Mouse (Mus musculus) c-Kit-positive CD71-positive TER-119-positive erythroid progenitor cells, embryonic 14.5 days (primary cell): ENCODE data around the gene Ift88.

Source experiments
- DNase-seq: peaks from one replicate; pipeline ENCODE4 v3.0.0-alpha.2; 2013; ENCODE audit warnings: low spot score

Ift88 gene

DNA sequence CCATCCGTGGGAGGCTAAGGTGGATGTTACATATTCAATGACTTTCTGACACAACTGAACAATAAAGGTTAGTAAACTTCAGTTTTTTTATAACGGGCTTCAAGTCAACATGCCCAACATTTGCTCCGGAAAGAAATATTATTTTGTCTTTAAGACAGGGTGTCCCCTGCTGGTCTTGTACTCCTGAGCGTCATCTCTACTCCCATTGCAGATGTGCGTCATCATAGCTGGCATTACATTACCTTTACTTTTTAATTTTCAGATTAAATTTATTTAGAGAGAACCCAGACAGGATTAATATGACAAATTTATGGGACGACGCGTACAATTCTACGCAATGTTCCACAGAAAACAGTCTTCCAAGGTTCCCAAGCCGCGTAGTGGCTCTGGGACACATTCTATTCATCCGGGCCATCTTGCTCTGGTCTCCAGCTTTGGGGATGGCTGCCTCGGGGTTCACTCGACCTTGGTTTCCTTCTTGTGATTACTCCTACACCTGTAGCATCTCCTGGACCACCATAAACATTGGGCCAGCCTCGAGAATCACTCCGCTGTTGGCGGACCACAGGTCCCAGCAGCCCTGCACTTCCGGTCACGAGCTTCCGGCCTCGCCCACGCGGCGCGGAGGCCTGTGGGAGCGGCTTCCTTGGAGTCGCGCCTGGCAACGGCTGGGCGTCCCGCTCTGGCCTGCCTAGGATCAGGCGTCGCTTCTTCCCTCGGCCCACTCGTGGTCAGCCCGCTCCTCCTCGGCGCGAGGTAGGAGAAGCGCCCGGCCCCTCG, at the start of gene Ift88:
Gene Ift88, plus strand, starts transcription at position 631 of the 780 bp plus-strand sequence.
- DNase-seq = peak; percentile 76

DNA sequence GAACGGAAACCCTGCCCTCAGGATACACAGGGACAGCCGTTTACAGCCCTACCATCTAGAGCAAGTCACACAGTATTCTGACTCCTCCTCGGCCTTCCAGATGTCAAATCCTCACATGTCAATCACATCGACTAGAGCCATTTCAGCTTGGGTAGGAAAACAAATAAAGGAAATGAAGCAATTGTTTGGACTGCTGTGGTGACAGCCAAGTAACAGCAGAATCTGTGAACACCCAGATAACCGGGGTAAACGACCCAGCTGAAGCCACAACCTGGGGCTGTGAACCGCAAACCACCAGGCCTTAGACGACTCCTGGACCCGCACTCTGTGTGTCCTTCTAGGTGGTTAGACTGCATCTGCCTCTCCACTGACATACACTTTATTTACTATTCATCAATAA, 48.7 kb upstream of the Ift88 start:
- DNase-seq = no peak

DNA sequence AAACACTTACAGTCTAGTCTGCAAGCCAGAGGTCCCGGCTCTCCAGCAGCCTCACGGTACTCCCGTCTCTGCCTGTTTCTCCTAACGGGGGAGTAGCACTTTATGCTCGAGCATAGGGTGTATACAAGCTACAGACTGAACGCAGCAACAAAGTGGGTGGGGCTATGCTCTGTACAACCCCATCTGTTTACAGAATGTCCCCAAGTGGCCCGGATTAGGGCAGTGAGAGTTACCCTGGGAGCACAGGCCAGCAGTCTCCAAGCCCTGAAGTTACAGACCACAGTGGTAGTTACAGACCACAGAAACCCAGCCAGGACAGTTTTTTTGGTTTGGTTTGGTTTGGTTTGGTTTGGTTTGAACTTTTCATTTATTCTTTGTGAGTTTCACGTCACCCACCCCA, 47.8 kb upstream of the Ift88 start:
- DNase-seq = no peak

DNA sequence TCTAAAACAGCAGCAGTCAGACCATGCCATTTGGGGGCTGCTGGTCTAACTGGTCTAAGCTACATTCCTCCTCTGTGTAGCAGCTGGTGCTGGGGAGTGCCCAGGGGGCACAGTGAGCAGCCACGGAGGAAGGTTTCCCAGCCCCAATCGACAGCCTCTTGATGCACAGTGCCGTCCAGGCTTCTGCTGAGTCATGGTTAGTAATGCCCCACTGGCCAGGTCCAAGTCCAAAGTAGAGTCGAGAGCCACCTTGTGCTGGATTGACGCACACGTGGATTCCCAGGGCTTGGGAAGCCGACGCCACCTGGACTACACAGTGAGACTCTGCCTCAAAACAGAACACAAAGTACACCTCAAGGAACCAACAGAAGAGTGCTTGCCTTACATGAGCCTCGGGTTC, 46.9 kb upstream of the Ift88 start:
- DNase-seq = no peak

DNA sequence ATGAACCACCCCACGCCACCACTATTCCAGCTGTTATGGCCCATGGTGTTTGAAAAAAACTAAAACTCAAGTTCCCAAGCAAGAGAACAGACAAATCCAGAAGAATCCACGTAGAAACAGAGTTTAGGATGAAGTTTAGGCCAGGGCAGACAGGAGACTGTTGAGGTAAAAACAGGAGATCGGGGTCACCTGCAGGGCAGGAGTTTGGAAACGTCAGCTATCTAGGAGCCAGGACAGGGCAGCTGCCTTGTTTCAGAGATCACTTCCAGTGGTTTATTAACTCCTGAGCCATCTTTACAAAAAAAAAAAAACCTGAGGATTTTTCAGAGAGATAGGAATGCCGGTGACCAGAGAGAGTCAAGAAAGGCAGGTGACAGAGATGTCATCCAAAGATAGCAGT, 46.3 kb upstream of the Ift88 start:
- no peak for DNase-seq

DNA sequence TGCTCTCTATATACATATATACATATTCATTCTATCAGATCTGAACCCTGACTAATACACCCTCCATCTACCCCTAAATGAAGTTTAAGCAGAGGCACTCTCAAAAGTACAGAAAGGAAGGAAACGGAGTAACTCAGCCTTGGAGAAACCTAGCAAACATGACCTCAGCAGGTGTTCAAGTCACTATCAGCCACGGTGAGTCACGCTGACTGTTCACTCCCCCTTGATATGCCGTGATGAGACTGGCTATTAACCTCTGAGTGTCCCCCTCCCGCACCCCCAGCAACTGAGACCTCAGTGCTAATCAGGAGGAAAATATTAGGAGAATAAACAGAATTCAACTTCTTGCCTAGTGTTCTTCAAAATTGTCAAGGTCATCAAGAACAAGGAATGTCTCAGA, 38.2 kb upstream of the Ift88 start:
- DNase-seq = no peak

DNA sequence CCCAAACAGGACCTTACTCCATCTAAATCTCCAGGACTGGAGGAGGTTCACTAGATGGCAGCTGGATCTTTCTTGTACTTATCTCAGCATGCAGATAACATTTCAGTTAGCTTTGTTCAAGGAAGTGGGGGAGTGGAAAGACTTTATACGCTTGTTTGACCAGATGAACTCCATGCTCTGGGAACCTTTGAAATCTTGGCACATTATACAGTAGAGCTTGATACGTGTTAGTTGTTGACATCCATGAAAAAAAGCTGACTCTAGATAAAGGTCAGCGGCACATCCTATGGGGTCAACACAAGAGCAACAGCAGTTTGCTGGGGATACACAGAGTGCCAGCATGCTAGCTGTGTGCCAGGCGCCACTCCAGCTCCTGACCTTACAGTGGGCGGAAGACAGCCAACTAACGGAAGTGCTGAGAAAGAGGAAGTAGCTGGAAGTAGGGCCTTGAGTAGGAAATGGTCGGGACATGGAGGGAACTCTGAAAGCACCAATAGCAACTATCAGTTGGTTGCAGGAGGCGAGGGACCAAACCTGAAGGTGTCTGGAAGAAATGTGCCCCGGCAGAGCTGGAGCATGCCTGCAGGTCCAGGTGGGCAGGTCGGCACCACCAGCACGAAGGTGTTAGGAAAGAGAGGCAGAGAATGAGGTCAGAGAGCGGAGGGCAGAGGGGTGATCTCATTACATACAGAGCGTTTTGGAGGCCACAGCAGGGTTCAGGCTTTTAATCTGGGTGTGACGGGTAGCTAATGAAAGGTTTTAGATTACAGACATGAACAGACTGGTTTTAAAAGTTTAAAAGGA, 36.9 kb upstream of the Ift88 start:
- no peak for DNase-seq

DNA sequence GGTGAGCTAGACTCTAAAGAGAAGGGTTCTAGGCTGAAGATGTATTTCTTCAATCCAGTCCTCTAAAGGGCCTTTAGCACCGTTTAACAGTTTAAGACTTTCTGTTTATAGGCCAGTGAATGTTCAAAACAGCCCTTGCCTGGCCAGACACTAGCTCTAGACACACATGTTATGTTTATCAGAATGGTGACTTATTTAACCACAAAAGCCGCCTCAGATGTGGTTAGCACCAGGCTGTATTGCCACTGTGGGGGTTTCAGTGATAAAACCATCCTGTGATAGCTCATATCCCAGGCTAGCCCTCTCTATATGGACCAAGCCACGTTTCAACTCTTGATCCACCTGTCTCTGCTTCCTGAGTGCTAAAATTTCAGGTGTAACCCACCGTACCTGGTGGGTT, 32.2 kb upstream of the Ift88 start:
- no peak for DNase-seq

DNA sequence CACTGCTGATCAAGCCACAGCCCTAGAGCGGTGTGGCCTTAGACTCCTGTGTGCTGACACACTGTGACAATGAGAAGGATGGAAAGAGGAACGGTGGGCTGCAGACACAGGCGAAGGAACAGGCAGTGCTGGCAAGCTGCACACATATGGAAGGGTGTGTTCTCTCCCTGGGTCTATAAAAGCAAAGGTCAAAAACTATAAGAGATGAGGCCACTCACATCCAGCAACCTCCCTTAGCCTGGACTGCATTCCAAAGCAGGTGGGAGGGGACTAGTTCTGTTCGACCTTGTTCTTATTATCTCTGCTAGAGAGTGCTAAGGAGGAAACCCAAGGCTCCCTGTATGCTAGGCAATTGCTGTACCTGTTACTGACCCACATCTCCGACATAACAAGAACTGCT, 31.6 kb upstream of the Ift88 start:
- DNase-seq = no peak

DNA sequence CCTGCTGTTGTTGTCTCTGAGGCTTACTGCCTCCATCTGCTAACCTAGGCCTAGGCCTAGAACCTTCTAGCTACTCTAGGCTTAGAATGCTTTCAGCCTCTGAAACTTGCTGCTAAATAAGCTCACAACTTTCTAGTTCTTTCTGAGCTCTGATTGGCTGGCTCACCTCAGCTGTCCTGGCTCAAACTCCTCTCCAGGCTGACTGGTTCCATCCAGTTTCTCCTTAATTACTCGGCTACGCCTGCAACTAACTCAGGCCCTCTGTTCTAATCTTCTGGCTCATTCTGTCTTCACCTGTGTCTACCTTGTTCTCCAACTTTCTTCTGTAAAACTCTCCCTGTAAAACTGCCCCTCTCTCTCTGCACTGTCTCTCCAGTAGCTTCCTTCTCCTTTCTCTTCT, 28.4 kb upstream of the Ift88 start:
- no peak for DNase-seq

DNA sequence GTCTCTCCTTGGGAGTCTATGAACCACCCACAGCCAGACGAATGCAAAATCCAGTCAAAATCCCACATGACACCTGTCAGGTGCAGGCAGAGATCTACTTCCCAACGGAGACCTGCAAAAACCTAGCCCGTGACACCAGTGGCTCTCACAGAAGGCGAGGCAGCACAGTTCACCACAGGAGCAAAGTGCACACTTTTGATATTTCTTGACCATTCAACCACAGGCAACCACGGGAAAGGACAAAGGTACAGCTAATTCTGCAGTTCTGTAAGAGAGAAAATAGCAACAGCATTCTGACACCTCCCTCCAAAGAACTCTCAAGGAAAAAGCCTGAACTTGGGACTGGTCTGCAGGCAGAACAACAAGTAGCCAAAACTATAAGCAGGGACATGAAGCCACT, 26.6 kb upstream of the Ift88 start:
- no peak for DNase-seq

DNA sequence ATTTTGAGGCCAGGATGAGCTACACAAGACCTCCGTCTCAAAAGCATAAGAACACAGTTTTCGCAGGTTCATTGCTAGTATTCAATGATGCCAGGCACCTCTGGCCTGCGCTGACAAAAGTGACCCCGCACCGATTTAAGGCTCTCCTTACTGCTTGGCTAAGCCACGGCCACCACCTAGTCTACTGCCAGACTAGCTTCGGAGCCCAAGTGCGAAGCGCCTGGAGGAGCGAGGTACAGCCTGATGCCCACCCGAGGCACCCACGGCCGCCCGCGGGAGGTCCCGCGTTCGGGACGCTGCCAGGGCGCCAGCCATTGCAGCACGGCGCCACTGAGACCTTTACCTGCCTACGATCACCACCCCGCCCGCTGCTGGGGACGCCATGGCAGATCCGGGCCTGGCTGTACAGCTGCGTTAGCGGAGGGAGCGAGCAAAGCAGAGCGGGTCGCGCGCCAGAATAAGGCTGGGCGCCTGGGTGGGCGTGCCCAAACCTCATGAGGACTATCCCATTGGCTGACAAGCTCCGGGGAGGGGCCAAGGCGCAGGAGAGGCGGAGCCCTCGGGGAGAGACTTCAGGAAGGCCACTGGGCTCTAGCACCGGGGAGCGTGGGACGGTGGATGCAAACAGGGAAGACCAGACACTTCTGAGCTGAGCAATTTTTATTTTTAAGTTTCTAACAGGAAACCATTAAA, 25.7 kb upstream of the Ift88 start, which contains the start of gene Cryl1:
Gene Cryl1, minus strand, starts transcription at position 465 of the 693 bp plus-strand sequence.
- peak; percentile 94 for DNase-seq

DNA sequence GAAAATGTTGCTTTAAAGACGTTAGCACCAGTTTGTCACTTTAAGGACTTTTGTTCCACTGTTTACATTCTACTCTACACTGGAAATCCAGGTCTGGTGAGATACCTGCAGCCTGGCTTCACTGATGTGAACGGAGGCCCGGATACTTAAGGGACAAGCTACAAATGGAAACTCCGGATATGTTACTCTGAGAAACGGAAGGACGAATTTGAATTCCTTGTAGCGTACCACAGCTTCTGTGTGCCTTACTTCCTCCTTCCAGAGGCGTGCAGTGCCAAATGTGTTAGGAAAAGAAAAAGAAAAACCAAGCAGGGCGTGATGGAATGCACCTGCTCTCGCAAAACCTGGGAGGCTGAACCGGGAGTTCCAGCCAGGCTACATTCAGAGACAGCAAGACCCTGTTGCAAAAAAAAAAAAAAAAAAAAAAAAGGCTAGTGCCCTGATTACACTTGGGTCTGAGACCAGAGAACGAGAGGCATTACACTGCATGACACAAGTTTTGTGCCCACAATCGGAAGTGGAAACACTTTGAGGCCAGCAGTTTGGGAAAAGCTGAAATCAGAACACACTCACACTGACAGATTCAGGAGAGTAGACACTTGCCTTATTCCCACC, 24.9 kb upstream of the Ift88 start:
- DNase-seq = no peak

DNA sequence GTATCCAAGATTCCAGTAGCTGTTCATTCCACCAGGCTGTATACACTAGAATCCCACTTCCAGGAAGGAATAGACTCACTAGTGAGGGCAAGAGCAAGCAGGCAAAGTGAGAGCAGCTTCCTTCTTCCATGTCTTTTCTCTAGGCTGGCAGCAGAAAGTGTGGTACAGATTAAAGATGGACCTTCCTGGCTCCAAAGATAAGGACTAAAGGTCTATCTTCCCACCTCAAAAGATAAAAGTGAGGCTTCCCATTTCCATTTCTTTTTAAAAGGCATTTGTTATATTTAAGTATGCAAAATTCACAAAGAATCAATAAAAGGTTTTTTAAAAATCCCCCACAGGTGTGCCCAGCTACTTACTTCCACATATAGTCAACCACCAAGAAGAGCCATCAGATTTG, 21.0 kb upstream of the Ift88 start:
- DNase-seq = no peak

DNA sequence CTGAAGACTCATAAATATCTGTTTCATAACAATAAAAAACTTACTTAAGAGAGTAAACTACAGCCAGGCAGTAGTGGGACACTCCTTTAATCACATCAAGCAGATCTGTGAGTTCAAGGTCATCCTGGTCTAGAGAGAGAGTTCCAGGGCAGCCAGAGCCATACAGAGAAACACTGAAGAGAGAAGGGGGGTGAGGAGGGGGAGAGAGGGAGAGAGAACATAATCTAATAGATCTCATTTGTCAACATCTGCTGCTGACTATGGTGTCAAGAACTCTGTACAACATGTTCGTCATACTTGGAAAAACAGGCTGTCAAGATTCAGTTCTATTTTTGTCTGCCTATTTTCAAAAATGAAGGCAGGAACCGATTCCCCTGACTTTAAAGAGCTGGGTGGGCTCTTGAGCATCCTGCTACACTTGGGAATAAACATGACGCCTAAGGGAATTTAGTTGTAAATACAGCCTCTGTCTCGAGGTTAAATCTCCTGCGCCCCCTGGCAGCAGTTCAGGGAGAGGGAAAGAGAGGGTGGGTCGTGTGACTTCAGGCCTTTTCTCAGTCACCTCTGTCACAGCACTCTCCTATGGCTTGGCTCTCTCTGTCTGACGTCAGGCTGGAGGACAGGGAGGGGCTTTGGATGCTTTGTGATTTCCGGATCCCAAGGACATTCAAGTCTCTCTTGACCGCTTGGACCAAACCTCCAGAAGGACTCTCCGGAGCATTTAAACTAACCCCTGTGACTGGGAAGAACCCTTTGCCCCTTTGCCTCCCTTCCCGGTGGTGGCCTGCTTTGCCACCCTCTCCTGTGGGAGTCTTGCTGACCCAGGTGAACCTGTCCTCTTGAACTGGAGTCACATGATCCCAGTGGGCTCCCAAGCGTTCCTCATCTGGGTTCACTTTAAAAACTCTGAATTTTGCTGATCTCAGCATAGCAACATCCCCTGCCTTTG, 16.5 kb upstream of the Ift88 start:
- no peak for DNase-seq

DNA sequence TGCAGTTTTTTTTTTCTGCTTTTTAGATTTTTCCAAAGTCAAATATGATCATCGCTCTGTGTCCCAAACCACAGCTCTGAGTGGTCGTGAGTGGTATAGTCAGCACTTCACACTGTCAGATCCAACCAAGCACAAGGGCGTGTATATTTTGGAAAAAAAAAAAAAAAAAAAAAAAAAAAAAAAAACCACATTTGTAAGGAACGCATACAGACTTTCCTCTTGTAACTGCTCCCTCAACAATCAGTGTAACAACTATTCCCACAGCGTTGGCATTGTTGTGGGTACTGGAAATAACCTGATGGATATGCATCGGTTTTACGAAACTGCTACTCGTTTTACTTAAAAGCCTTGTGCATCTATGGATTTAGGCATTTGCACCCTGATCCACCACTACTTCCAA, 15.8 kb upstream of the Ift88 start:
- no peak for DNase-seq

DNA sequence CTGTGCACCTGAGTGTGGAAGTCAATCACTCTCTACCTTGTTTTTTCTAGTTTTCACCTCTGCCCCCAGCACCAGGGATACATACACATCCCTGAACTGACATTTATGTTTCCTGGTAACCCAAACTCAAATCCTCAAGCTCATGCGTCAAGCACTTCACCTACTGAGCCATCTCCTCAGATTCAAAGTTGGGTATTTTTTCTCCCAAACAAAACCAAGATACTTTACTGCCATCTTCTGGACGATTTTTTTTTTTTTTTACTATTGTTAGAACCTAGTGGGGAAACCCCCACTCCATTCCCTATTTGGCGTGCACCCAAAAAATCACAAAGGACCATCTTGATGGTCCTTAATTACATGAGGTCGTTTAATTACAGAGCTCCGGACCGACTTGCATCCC, 14.8 kb upstream of the Ift88 start:
- no peak for DNase-seq

DNA sequence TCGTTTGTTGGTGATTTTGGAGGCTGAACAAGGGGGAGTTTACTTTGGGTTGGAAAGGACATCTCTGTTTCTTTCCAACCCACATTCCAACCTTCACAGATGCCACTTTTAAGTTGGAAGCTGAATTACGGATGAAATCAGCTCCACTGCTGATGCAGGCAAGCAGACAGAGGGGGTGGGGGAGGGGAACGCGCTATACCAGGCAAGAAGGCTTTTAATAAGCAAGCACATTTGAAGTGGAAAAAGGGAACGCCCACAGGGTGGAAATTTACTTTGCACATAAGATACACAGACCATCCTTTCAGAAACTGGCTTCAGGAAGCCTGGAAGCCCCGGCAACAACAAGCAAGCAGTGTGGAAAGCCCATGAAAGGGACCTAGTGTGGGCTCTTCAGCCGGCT, 11.7 kb upstream of the Ift88 start:
- no peak for DNase-seq

DNA sequence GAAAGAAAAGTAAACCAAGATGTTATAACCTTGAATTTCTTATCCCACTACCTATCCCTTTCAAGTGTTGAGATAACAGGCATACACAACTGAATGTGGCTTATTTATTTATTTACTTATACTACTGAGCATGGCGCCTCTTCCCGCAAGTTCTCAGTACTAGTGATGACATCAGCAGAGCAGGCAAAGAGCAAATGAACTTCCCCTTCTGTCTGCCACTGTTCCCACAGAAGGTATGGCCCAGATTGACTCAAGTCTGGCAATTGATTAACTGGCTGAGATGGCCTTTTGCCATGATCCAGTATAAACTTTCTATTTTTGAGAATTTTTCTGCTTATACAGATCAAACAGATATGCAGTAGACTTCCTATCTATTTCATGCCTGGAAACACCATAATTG, 6.7 kb upstream of the Ift88 start:
- no peak for DNase-seq

DNA sequence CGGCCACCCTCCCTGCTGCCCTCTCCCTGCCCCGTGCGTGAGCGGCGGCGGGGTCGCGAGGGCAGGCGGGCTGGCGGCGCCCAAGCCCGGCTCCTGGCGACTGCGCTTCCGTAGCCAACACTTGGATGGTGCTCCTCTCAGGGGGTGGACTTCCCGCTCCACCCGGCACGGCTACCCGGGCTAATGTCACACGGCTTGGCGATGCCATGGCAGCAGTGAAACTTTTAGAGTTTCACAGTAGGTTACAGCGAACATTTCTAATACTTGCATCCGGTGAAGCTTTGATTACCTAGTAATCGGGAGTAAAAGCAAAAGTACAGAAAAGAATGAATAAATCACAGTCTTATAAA, 325 bp downstream of the Ift88 start:
- DNase-seq = no peak

DNA sequence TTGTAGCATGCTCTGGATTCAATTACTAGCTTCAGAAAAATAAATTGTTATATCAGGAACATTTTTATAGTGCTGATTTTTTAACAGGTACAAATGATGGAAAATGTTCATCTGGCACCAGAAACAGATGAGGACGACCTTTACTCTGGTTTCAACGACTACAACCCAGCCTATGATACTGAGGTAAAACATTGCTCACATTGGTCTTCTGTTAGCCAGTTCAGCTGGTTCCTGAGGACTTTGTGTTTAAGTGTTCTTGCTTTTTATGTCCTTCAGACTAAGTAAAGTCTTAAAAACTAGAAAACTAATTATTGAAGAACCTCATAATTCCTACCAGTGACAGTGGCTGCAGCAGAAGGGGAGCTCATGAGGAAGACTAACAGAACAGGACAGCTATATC, 6.6 kb downstream of the Ift88 start:
- no peak for DNase-seq
